Mouse (Mus musculus) intestine, postnatal 0 days (tissue): ENCODE data around the gene Clcn2. TPM values are rescaled to one million over a fixed set of nuclear protein-coding genes. Genes with fewer than 3 reads are reported as not detected.
A peak's percentile ranks its signal among the peaks of the same experiment; 100 is the strongest.

Source experiments
- ATAC-seq: fragments of 200-750 bp; cut with Nextera tagmentation; 2 replicates; pipeline ENCODE4 v1.8.0; 2017; ENCODE audit warnings: mild to moderate bottlenecking, moderate TSS enrichment, moderate library complexity
- H3K27ac ChIP-seq: fragments of 300-500 bp; sonication (generic); 2 replicates; pipeline ENCODE4 v1.5.1; 2014; ENCODE audit warnings: mild to moderate bottlenecking, low read depth, low read length, moderate library complexity
- H3K27me3 ChIP-seq: fragments of 300-500 bp; sonication (generic); replicated peaks from 2 replicates; pipeline ENCODE4 v1.6.1; 2014; ENCODE audit warnings: low read length, mixed read lengths; ENCODE audit not compliant: control insufficient read depth, insufficient read depth
- H3K36me3 ChIP-seq: fragments of 300-500 bp; sonication (generic); 2 replicates; pipeline ENCODE4 v1.6.1; 2014; ENCODE audit warnings: mild to moderate bottlenecking, moderate library complexity; ENCODE audit not compliant: control insufficient read depth, insufficient read depth
- H3K4me1 ChIP-seq: fragments of 300-500 bp; sonication (generic); replicated peaks from 2 replicates; pipeline ENCODE4 v1.6.1; 2014; ENCODE audit warnings: antibody characterized with exemption, low read length, mixed read lengths; ENCODE audit not compliant: control insufficient read depth, insufficient read depth
- H3K4me2 ChIP-seq: fragments of 300-500 bp; sonication (generic); replicated peaks from 2 replicates; pipeline ENCODE4 v1.6.1; 2014; ENCODE audit warnings: low read depth, mild to moderate bottlenecking, moderate library complexity
- H3K4me3 ChIP-seq: fragments of 300-500 bp; sonication (generic); 2 replicates; pipeline ENCODE4 v1.5.1; 2014; ENCODE audit warnings: low read depth, low read length
- H3K9ac ChIP-seq: fragments of 300-500 bp; sonication (generic); 2 replicates; pipeline ENCODE4 v1.6.1; 2014; ENCODE audit warnings: mild to moderate bottlenecking, low read depth, low read length
- H3K9me3 ChIP-seq: fragments of 300-500 bp; sonication (generic); 2 replicates; pipeline ENCODE4 v1.6.1; 2016; ENCODE audit warnings: mixed run types; ENCODE audit not compliant: control insufficient read depth
- CTCF ChIP-seq: sonication (generic); IDR thresholded peaks from 2 replicates; pipeline ENCODE4 v1.5.1; 2016; ENCODE audit warnings: low read depth, mild to moderate bottlenecking, control low read depth, antibody characterized with exemption, moderate library complexity
- WGBS: fragments of 180-500 bp; shearing (Covaris S2); extraction: QIAGEN DNeasy Blood & Tissue Kit; methylation state at CpG from one replicate; pipeline ENCODE4 v1.1.7; 2014; 5-methylcytosine and 5-hydroxymethylcytosine counted together
- polyA plus RNA-seq: library from polyadenylated mRNA; unstranded; fragments of >200 nt; fragmentation: Nextera tagmentation; extraction: Ambion mirVana; gene quantifications from 2 replicates; pipeline ENCODE4 v1.2.1, GENCODE M21; 2015

Gene Clcn2
- polyA plus RNA-seq, 1 experiment from 2014 or later: 5.4 TPM

DNA sequence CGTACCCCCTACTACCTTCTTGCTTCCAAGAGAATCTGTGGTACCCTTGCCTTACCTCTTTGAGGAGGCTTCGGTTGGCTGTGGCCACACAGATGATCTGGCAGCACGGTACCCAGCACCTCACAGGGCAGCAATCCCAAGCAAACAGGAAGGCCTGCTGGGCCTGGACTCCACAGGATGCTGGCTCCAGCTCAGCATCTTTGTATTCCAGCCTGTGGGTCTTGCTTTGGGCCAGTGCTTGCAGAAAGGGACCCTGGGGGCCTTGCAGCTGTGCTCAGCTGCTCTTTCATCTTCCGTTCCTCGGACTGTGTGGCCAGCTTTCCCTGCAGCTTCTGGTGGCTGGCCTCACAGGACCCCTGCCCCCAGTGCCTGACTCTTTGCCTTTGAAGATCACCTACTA, 17.5 kb downstream of the Clcn2 start:
- Histone ChIP-seq H3K27me3 (no peaks in the 10 kb centered on the region), H3K4me2 (no peak overlapping the region), H3K9ac (no peak overlapping the region), H3K36me3 (peaks cover 13% of the 10 kb centered on the region), H3K4me3 (no peak overlapping the region), H3K9me3 (no peaks in the 10 kb centered on the region), H3K27ac (no peak overlapping the region), H3K4me1 (no peaks in the 10 kb centered on the region)
- TF ChIP-seq CTCF: no peak
- no peak for ATAC-seq
- WGBS: 64% methylated on average over 5 of the region's 5 CpGs

GRCm38 (mm10) chr16:20699266-20699665, 18.3 kb downstream of the Clcn2 start:
- H3K27me3 ChIP-seq: no peaks in the 10 kb centered on the region
- 66% methylated on average over 5 of the region's 5 CpGs for WGBS
- H3K27ac ChIP-seq: no peak overlapping the region; the same call in 1 of the 2 replicates
- H3K9me3 ChIP-seq: no peaks in the 10 kb centered on the region
- TF ChIP-seq CTCF: no peak
- no peak overlapping the region for H3K9ac ChIP-seq
- peaks cover 13% of the 10 kb centered on the region for H3K36me3 ChIP-seq
- H3K4me1 ChIP-seq: no peaks in the 10 kb centered on the region
- no peak for ATAC-seq
- no peak overlapping the region for H3K4me3 ChIP-seq
- H3K4me2 ChIP-seq: no peak overlapping the region

GRCm38 (mm10) chr16:20695622-20696323, 21.8 kb downstream of the Clcn2 start:
- H3K27ac ChIP-seq: no peak overlapping the region
- H3K4me1 ChIP-seq: no peaks in the 10 kb centered on the region
- peak overlapping the region; percentile 31 for H3K4me3 ChIP-seq
- no peaks in the 10 kb centered on the region for H3K9me3 ChIP-seq
- H3K27me3 ChIP-seq: no peaks in the 10 kb centered on the region
- peaks cover 20% of the 10 kb centered on the region for H3K36me3 ChIP-seq
- H3K4me2 ChIP-seq: peak overlapping the region; percentile 59
- WGBS: 7% methylated on average over 46 of the region's 46 CpGs
- ATAC-seq: peak; percentile 52
- TF ChIP-seq CTCF: 0 out of 2 replicates have a peak, but pooled peaks have one; percentile 3
- no peak overlapping the region for H3K9ac ChIP-seq

GRCm38 (mm10) chr16:20694781-20695180, 22.8 kb downstream of the Clcn2 start:
- TF ChIP-seq CTCF: no peak
- Histone ChIP-seq H3K27ac (no peak overlapping the region; the same call in 1 of the 2 replicates), H3K4me1 (no peaks in the 10 kb centered on the region), H3K27me3 (no peaks in the 10 kb centered on the region), H3K36me3 (peaks cover 23% of the 10 kb centered on the region), H3K9ac (no peak overlapping the region), H3K4me3 (no peak overlapping the region), H3K9me3 (no peaks in the 10 kb centered on the region), H3K4me2 (no peak overlapping the region; the same call in 1 of the 2 replicates)
- 72% methylated on average over 8 of the region's 8 CpGs for WGBS
- no peak for ATAC-seq

DNA sequence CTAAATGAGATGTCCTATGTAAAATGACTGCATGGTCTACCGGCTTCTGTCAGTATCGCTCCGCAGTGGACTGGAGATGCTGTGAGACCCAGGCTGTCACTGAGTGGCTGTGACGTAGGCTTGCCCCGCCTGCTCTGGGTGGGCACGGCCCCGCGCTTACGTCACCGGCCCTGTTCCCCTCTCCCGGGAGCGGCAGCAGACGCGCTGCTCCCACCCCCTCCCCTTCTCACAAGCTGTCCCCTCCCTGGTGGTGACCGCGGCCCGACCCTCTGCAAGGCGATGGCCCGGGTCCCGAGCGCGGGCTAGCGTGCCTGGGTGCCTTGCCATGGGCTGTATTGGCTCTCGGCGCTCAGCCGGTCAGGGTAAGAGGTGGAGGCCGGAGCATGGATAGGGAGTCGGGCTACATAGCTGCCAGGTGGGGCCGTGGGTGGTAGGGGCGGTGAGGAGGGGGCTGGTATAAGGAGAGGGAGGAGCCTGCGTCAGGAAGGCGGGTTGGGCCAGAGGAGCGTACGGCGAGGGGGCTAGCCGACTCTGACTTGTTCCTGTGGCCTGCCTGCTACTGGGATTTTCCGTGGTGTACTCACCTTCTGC, 24.3 kb downstream of the Clcn2 start, which contains the start of gene Fam131a:
Gene Fam131a, plus strand, starts transcription at position 131 of the 591 bp plus-strand sequence.
- peak within 1 kb of the TSS; percentile 58 for H3K4me3 ChIP-seq
- no peaks in the 10 kb centered on the region for H3K4me1 ChIP-seq
- H3K9me3 ChIP-seq: no peaks in the 10 kb centered on the region
- H3K27me3 ChIP-seq: no peaks in the 10 kb centered on the region
- H3K27ac ChIP-seq: no peak within 1 kb of the TSS; the same call in 1 of the 2 replicates
- peak within 1 kb of the TSS; percentile 67 for H3K9ac ChIP-seq
- H3K4me2 ChIP-seq: peak within 1 kb of the TSS; percentile 85
- no peak for TF ChIP-seq CTCF
- 1% methylated on average over 27 of the region's 37 CpGs for WGBS
- H3K36me3 ChIP-seq: peaks cover 37% of the 10 kb centered on the region
- ATAC-seq: peak; percentile 73

GRCm38 (mm10) chr16:20692241-20692965, 25.1 kb downstream of the Clcn2 start:
- H3K9ac ChIP-seq: no peak overlapping the region
- peaks cover 45% of the 10 kb centered on the region for H3K36me3 ChIP-seq
- no peaks in the 10 kb centered on the region for H3K9me3 ChIP-seq
- no peaks in the 10 kb centered on the region for H3K27me3 ChIP-seq
- no peak overlapping the region; the same call in 1 of the 2 replicates for H3K4me3 ChIP-seq
- no peak for ATAC-seq
- peak overlapping the region; percentile 85; the same call in 1 of the 2 replicates for H3K4me2 ChIP-seq
- H3K4me1 ChIP-seq: no peaks in the 10 kb centered on the region
- WGBS: 48% methylated on average over 16 of the region's 16 CpGs
- no peak for TF ChIP-seq CTCF
- no peak overlapping the region for H3K27ac ChIP-seq
